Mouse (Mus musculus) stomach, postnatal 0 days (tissue): ENCODE measurements at regions not wholly inside any gene's neighbourhood (a gene's known extent, or its start where the extent isn't known, plus 50 kb on each side); places are given as distances from the start of the nearest gene placed in this dataset.

Experiments
- CTCF ChIP-seq: IDR thresholded peaks from 2 replicates; pipeline ENCODE4 v1.5.1; 2016; ENCODE audit warnings: antibody characterized with exemption, low read depth, mild to moderate bottlenecking, moderate library complexity
- EP300 ChIP-seq: optimal IDR thresholded peaks from 2 replicates; pipeline ENCODE3; 2016; ENCODE audit warnings: antibody characterized with exemption

GRCm38 (mm10) chr6:67146708-67147107, 91.3 kb upstream of the Serbp1 start:
- TF ChIP-seq CTCF (no peak), EP300 (no peak)
